Mouse (Mus musculus): ENCODE results near the gene Nutm1. TPM values are rescaled to one million over a fixed set of nuclear protein-coding genes. Genes with fewer than 3 reads are reported as not detected.

Gene Nutm1
- polyA plus RNA-seq, 1 experiment from 2014 or later, result not detected

GRCm38 (mm10) chr2:112254675-112255515 is 4.2 kb downstream of the Nutm1 start:
- no peak overlapping the region for H3K27ac ChIP-seq (replicated peaks)
- H3K4me1 ChIP-seq, result no peaks in the 10 kb centered on the region
- H3K27me3 ChIP-seq, result no peaks in the 10 kb centered on the region
- no peak overlapping the region for H3K4me3 ChIP-seq
- WGBS, result 70% methylated on average over 7 of the region's 7 CpGs
- H3K4me2 ChIP-seq (replicated peaks), result no peak overlapping the region
- no peak for ATAC-seq (ENCODE audit: low FRiP score, low read depth)
- no peaks in the 10 kb centered on the region for H3K36me3 ChIP-seq
- no peaks in the 10 kb centered on the region for H3K9me3 ChIP-seq
- no peak overlapping the region for H3K9ac ChIP-seq (replicated peaks)

- ATAC-seq (ENCODE audit: low FRiP score, low read depth), result no peak
- WGBS, result 87% methylated on average over 10 of the region's 10 CpGs
- peaks cover 8% of the 10 kb centered on the region for H3K36me3 ChIP-seq
These were observed 9.2 kb downstream of the Nutm1 start for GRCm38 (mm10) chr2:112249780-112250453.

GRCm38 (mm10) chr2:112247323-112247722 is 11.8 kb downstream of the Nutm1 start:
- Histone ChIP-seq H3K27ac (replicated peaks) (no peak overlapping the region), H3K27me3 (no peaks in the 10 kb centered on the region), H3K4me2 (replicated peaks) (no peak overlapping the region), H3K9me3 (no peaks in the 10 kb centered on the region), H3K36me3 (peaks cover 17% of the 10 kb centered on the region), H3K4me1 (no peaks in the 10 kb centered on the region), H3K9ac (replicated peaks) (no peak overlapping the region), H3K4me3 (no peak overlapping the region)
- ATAC-seq (ENCODE audit: low FRiP score, low read depth), result no peak
- WGBS, result 87% methylated on average over 10 of the region's 10 CpGs

More at GRCm38 (mm10) chr2:112249780-112250453, 9.2 kb downstream of the Nutm1 start:
- H3K4me2 ChIP-seq (replicated peaks), result no peak overlapping the region
- H3K27me3 ChIP-seq, result no peaks in the 10 kb centered on the region
- no peak overlapping the region for H3K9ac ChIP-seq (replicated peaks)
- no peaks in the 10 kb centered on the region for H3K9me3 ChIP-seq
- no peak overlapping the region for H3K4me3 ChIP-seq
- no peak overlapping the region for H3K27ac ChIP-seq (replicated peaks)
- no peaks in the 10 kb centered on the region for H3K4me1 ChIP-seq

- Histone ChIP-seq H3K4me1 (no peaks in the 10 kb centered on the region), H3K9me3 (no peaks in the 10 kb centered on the region), H3K9ac (replicated peaks) (no peak overlapping the region), H3K27ac (replicated peaks) (no peak overlapping the region), H3K4me3 (no peak overlapping the region), H3K4me2 (replicated peaks) (no peak overlapping the region), H3K36me3 (peaks cover 17% of the 10 kb centered on the region), H3K27me3 (no peaks in the 10 kb centered on the region)
- ATAC-seq (ENCODE audit: low FRiP score, low read depth), result no peak
- WGBS, result 89% methylated on average over 6 of the region's 6 CpGs
These were observed 12.9 kb downstream of the Nutm1 start for GRCm38 (mm10) chr2:112246193-112246592.

- Histone ChIP-seq H3K9ac (replicated peaks) (no peak overlapping the region), H3K36me3 (peaks cover 17% of the 10 kb centered on the region), H3K4me2 (replicated peaks) (no peak overlapping the region), H3K27me3 (no peaks in the 10 kb centered on the region), H3K4me3 (no peak overlapping the region), H3K4me1 (peaks cover 7% of the 10 kb centered on the region; the same call in 1 of the 2 replicates), H3K27ac (replicated peaks) (no peak overlapping the region), H3K9me3 (no peaks in the 10 kb centered on the region)
- ATAC-seq (ENCODE audit: low FRiP score, low read depth), result no peak
- WGBS, result 89% methylated on average over 5 of the region's 5 CpGs
These were observed 13.8 kb downstream of the Nutm1 start for GRCm38 (mm10) chr2:112245307-112245706.

GRCm38 (mm10) chr2:112241787-112242186 is 17.3 kb downstream of the Nutm1 start:
- peaks cover 8% of the 10 kb centered on the region; the same call in 1 of the 2 replicates for H3K27me3 ChIP-seq
- H3K36me3 ChIP-seq, result peaks cover 17% of the 10 kb centered on the region
- 90% methylated on average over 14 of the region's 14 CpGs for WGBS
- H3K4me3 ChIP-seq, result no peak overlapping the region
- no peak overlapping the region for H3K9ac ChIP-seq (replicated peaks)
- no peak overlapping the region for H3K27ac ChIP-seq (replicated peaks)
- ATAC-seq (ENCODE audit: low FRiP score, low read depth), result no peak
- H3K9me3 ChIP-seq, result no peaks in the 10 kb centered on the region
- no peak overlapping the region for H3K4me2 ChIP-seq (replicated peaks)
- peaks cover 15% of the 10 kb centered on the region; the same call in 1 of the 2 replicates for H3K4me1 ChIP-seq

- 0% methylated on average over 28 of the region's 28 CpGs for WGBS
- peak overlapping the region; percentile 63 for H3K4me3 ChIP-seq
- H3K36me3 ChIP-seq, result 0 out of 2 replicates have a peak, but pooled peaks cover 10% of the 10 kb centered on the region
- peak overlapping the region; percentile 98 for H3K27ac ChIP-seq (replicated peaks)
- H3K9me3 ChIP-seq, result no peaks in the 10 kb centered on the region
- peaks cover 15% of the 10 kb centered on the region; the same call in 1 of the 2 replicates for H3K4me1 ChIP-seq
- peak; percentile 45 for ATAC-seq (ENCODE audit: low FRiP score, low read depth)
- peak overlapping the region; percentile 88 for H3K4me2 ChIP-seq (replicated peaks)
- peak overlapping the region; percentile 70 for H3K9ac ChIP-seq (replicated peaks)
- H3K27me3 ChIP-seq, result peaks cover 8% of the 10 kb centered on the region; the same call in 1 of the 2 replicates
These were observed 19.0 kb downstream of the Nutm1 start for GRCm38 (mm10) chr2:112239935-112240721.

- peaks cover 15% of the 10 kb centered on the region; the same call in 1 of the 2 replicates for H3K4me1 ChIP-seq
- H3K9me3 ChIP-seq, result no peaks in the 10 kb centered on the region
- peak within 1 kb of the TSS; percentile 63 for H3K4me3 ChIP-seq
- H3K9ac ChIP-seq (replicated peaks), result peak within 1 kb of the TSS; percentile 70
- H3K27me3 ChIP-seq, result peaks cover 8% of the 10 kb centered on the region; the same call in 1 of the 2 replicates
- peak within 1 kb of the TSS; percentile 88 for H3K4me2 ChIP-seq (replicated peaks)
- 0 out of 2 replicates have a peak, but pooled peaks cover 7% of the 10 kb centered on the region for H3K36me3 ChIP-seq
- H3K27ac ChIP-seq (replicated peaks), result peak within 1 kb of the TSS; percentile 98
- ATAC-seq (ENCODE audit: low FRiP score, low read depth), result peak; percentile 90
- WGBS, result 0% methylated on average over 54 of the region's 94 CpGs
These were observed 19.7 kb downstream of the Nutm1 start, which contains the start of gene Lpcat4 for GRCm38 (mm10) chr2:112239212-112239934. Lpcat4 (plus strand) TSS chr2:112239468.

GRCm38 (mm10) chr2:112238006-112238405 is 21.1 kb downstream of the Nutm1 start:
- no peak overlapping the region for H3K9ac ChIP-seq (replicated peaks)
- no peak overlapping the region for H3K4me3 ChIP-seq
- ATAC-seq (ENCODE audit: low FRiP score, low read depth), result no peak
- peaks cover 8% of the 10 kb centered on the region; the same call in 1 of the 2 replicates for H3K27me3 ChIP-seq
- H3K36me3 ChIP-seq, result no peaks in the 10 kb centered on the region
- no peaks in the 10 kb centered on the region for H3K9me3 ChIP-seq
- 6% methylated on average over 4 of the region's 4 CpGs for WGBS
- H3K27ac ChIP-seq (replicated peaks), result no peak overlapping the region
- H3K4me2 ChIP-seq (replicated peaks), result no peak overlapping the region
- peaks cover 15% of the 10 kb centered on the region; the same call in 1 of the 2 replicates for H3K4me1 ChIP-seq

GRCm38 (mm10) chr2:112236620-112237019 is 22.5 kb downstream of the Nutm1 start:
- Histone ChIP-seq H3K4me1 (peaks cover 15% of the 10 kb centered on the region; the same call in 1 of the 2 replicates), H3K9me3 (no peaks in the 10 kb centered on the region), H3K4me2 (replicated peaks) (no peak overlapping the region), H3K36me3 (no peaks in the 10 kb centered on the region), H3K27ac (replicated peaks) (no peak overlapping the region), H3K9ac (replicated peaks) (no peak overlapping the region), H3K27me3 (peaks cover 8% of the 10 kb centered on the region; the same call in 1 of the 2 replicates), H3K4me3 (no peak overlapping the region)
- WGBS, result 84% methylated on average over 2 of the region's 2 CpGs
- no peak for ATAC-seq (ENCODE audit: low FRiP score, low read depth)

- H3K4me2 ChIP-seq (replicated peaks), result no peak overlapping the region
- H3K27ac ChIP-seq (replicated peaks), result no peak overlapping the region
- no peaks in the 10 kb centered on the region for H3K27me3 ChIP-seq
- 88% methylated on average over 1 of the region's 1 CpGs for WGBS
- H3K4me1 ChIP-seq, result no peaks in the 10 kb centered on the region
- H3K9me3 ChIP-seq, result no peaks in the 10 kb centered on the region
- no peaks in the 10 kb centered on the region for H3K36me3 ChIP-seq
- ATAC-seq (ENCODE audit: low FRiP score, low read depth), result no peak
- no peak overlapping the region for H3K9ac ChIP-seq (replicated peaks)
- H3K4me3 ChIP-seq, result no peak overlapping the region
These were observed 26.5 kb downstream of the Nutm1 start for GRCm38 (mm10) chr2:112232623-112233022.
